Mouse (Mus musculus): ENCODE data around the gene Smpdl3a.

DNA sequence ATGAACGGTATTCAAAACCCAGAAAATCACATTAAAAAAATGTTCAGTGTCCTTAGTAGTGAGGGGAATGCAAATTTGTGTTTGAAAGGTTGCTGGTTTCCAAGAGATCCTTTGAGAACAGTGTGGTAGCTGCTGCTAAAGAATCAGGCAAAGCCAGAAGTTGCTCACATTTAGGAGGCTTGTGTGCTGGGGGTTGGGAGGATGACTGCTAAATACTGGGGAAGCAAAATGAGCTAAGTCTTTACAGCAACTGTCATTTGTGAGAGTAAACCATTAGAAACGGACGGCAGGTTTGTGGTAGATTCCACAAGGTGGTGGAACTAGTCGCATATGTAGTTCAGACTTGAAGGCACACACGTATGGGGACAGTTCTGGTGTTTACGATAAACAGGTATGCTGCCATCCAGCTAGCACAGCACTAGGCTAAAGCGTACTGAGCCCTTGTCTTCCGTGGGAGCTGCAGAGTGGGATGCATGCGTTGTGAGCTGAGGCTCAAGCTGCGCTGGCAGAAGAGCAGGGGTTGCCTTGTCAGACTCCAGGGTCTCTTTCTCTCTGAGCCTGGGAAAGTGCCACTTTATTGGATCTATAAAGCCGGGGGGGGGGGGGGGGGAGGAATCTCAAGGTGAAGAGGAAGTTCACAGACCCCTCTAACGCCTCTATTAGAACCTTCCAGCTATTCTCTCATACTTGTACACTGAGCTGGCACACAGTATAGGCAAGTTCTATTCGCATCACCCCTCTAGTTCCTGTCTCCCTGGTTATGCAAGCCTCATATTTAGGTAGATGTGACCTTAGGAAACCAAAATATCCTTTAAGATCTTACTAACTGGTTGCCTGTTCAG, 10.6 kb upstream of the Smpdl3a start:
- no peak for TF ChIP-seq POLR2A (IDR thresholded peaks at IDR 0.05; ENCODE audit: borderline replicate concordance, control insufficient read depth, low read depth, low read length)
- no peak for TF ChIP-seq CTCF (IDR thresholded peaks at IDR 0.05; ENCODE audit: control insufficient read depth, insufficient read depth, low read length)

Data from bone marrow, adult 2 months (tissue).